In genomic region chr16:35154641-35155390, GRCm38 (mm10) we compare ENCODE assay signal across 8 mouse cellular contexts. TPM values are rescaled to one million over a fixed set of nuclear protein-coding genes. Genes with fewer than 3 reads are reported as not detected.
DNase-seq lines count a peak whose midpoint lies in the region; ATAC-seq and TF ChIP-seq lines count a peak whose summit lies in the region.

Gene Adcy5, plus strand, starts transcription at chr16:35154877.

- 2% methylated on average over 60 of the region's 104 CpGs for WGBS in forebrain, postnatal 0 days
- under 1% methylated on average over 63 of the region's 104 CpGs for WGBS in hindbrain, embryonic 16.5 days
- under 1% methylated on average over 77 of the region's 104 CpGs for WGBS in limb, embryonic 15.5 days
- WGBS in neural tube, embryonic 13.5 days: under 1% methylated on average over 63 of the region's 104 CpGs

- peak in 1 of 2 experiments; percentile 53 for DNase-seq in layer of hippocampus, adult 2 months (ENCODE audit: low spot score in 2 of 2)
- DNase-seq in layer of hippocampus, adult 9-11 months: no peak
- peak; percentile 34 for DNase-seq in cerebellum, adult 11 months
- DNase-seq in forebrain, postnatal 0 days: peak; percentile 69

- TF ChIP-seq CTCF in layer of hippocampus, adult 2 months (conservative IDR thresholded peaks at IDR 0.05): no peak
- TF ChIP-seq CTCF in forebrain, postnatal 0 days (IDR thresholded peaks at IDR 0.05; ENCODE audit: low read depth): no peak

- no peaks in the 10 kb centered on the region for H3K36me3 ChIP-seq in forebrain, postnatal 0 days (ENCODE audit: insufficient read depth)
- no peaks in the 10 kb centered on the region for H3K36me3 ChIP-seq in hindbrain, embryonic 16.5 days (ENCODE audit: control insufficient read depth, insufficient read depth, low read length)
- no peaks in the 10 kb centered on the region for H3K36me3 ChIP-seq in limb, embryonic 15.5 days
- no peaks in the 10 kb centered on the region for H3K36me3 ChIP-seq in neural tube, embryonic 13.5 days

- H3K27me3 ChIP-seq in forebrain, postnatal 0 days (ENCODE audit: insufficient read depth, low read length): no peaks in the 10 kb centered on the region
- no peaks in the 10 kb centered on the region; the same call in 1 of the 2 replicates for H3K27me3 ChIP-seq in hindbrain, embryonic 16.5 days (replicated peaks; ENCODE audit: control insufficient read depth, insufficient read depth, low read length)
- H3K27me3 ChIP-seq in limb, embryonic 15.5 days: peaks cover 59% of the 10 kb centered on the region
- H3K27me3 ChIP-seq in neural tube, embryonic 13.5 days: peaks cover 47% of the 10 kb centered on the region

- peak within 1 kb of the TSS; percentile 89 for H3K27ac ChIP-seq in layer of hippocampus, adult 2 months
- H3K27ac ChIP-seq in forebrain, postnatal 0 days (ENCODE audit: low read depth, low read length): peak within 1 kb of the TSS; percentile 90
- H3K27ac ChIP-seq in hindbrain, embryonic 16.5 days (ENCODE audit: low read depth, low read length): peak within 1 kb of the TSS; percentile 83
- peak within 1 kb of the TSS; percentile 73 for H3K27ac ChIP-seq in limb, embryonic 15.5 days
- peak within 1 kb of the TSS; percentile 90 for H3K27ac ChIP-seq in neural tube, embryonic 13.5 days (replicated peaks)

- peak within 1 kb of the TSS; percentile 83 for H3K4me2 ChIP-seq in forebrain, postnatal 0 days (ENCODE audit: low read depth)
- peak within 1 kb of the TSS; percentile 81 for H3K4me2 ChIP-seq in hindbrain, embryonic 16.5 days (ENCODE audit: low read length)
- peak within 1 kb of the TSS; percentile 98 for H3K4me2 ChIP-seq in limb, embryonic 15.5 days
- peak within 1 kb of the TSS; percentile 65 for H3K4me2 ChIP-seq in neural tube, embryonic 13.5 days

- peak within 1 kb of the TSS; percentile 79 for H3K4me3 ChIP-seq in layer of hippocampus, adult 2 months
- peak within 1 kb of the TSS; percentile 80 for H3K4me3 ChIP-seq in forebrain, postnatal 0 days (ENCODE audit: low read depth, low read length)
- peak within 1 kb of the TSS; percentile 58 for H3K4me3 ChIP-seq in hindbrain, embryonic 16.5 days (ENCODE audit: low read length)
- peak within 1 kb of the TSS; percentile 69 for H3K4me3 ChIP-seq in limb, embryonic 15.5 days
- H3K4me3 ChIP-seq in neural tube, embryonic 13.5 days: peak within 1 kb of the TSS; percentile 71

- H3K4me1 ChIP-seq in forebrain, postnatal 0 days (ENCODE audit: insufficient read depth): peaks cover 30% of the 10 kb centered on the region
- peaks cover 46% of the 10 kb centered on the region for H3K4me1 ChIP-seq in hindbrain, embryonic 16.5 days (ENCODE audit: control insufficient read depth, insufficient read depth, low read depth, low read length)
- H3K4me1 ChIP-seq in limb, embryonic 15.5 days: peaks cover 37% of the 10 kb centered on the region
- H3K4me1 ChIP-seq in neural tube, embryonic 13.5 days (replicated peaks): peaks cover 63% of the 10 kb centered on the region

- peak within 1 kb of the TSS; percentile 89 for H3K9ac ChIP-seq in forebrain, postnatal 0 days
- H3K9ac ChIP-seq in hindbrain, embryonic 16.5 days (ENCODE audit: low read depth, low read length): peak within 1 kb of the TSS; percentile 94
- H3K9ac ChIP-seq in limb, embryonic 15.5 days: peak within 1 kb of the TSS; percentile 68
- peak within 1 kb of the TSS; percentile 86 for H3K9ac ChIP-seq in neural tube, embryonic 13.5 days

- no peaks in the 10 kb centered on the region for H3K9me3 ChIP-seq in forebrain, postnatal 0 days (ENCODE audit: low read length)
- no peaks in the 10 kb centered on the region for H3K9me3 ChIP-seq in hindbrain, embryonic 16.5 days (ENCODE audit: control insufficient read depth, low read length)
- no peaks in the 10 kb centered on the region for H3K9me3 ChIP-seq in limb, embryonic 15.5 days
- H3K9me3 ChIP-seq in neural tube, embryonic 13.5 days: no peaks in the 10 kb centered on the region

- peak; percentile 60 for ATAC-seq in forebrain, postnatal 0 days
- peak; percentile 62 for ATAC-seq in hindbrain, embryonic 16.5 days
- peak; percentile 9; the same call in 1 of the 2 replicates for ATAC-seq in limb, embryonic 15.5 days (ENCODE audit: insufficient number of reproducible peaks, low FRiP score, low TSS enrichment, low read depth)
- peak; percentile 74 for ATAC-seq in neural tube, embryonic 13.5 days (ENCODE audit: low read depth)
- no peak; the same call in 1 of the 2 replicates for ATAC-seq in granulocyte monocyte progenitor cell, adult 5-6 weeks (replicated peaks; ENCODE audit: poor library complexity, severe bottlenecking)

RNA-seq across cellular contexts. Expression of gene Adcy5, which starts in this region (rescaled TPM):
- total RNA-seq in layer of hippocampus, adult 2 months (2021): 10 to 100 TPM; 74.3 to 76.8 TPM
- 52.7 and 57.8 TPM in 2 replicates for total RNA-seq in forebrain, postnatal 0 days (2014; rRNA removed)
- 5.8 and 7.0 TPM in 2 replicates for polyA plus RNA-seq in forebrain, postnatal 0 days (2015; fragmentation: Nextera tagmentation; extraction: Ambion mirVana)
- polyA plus RNA-seq in hindbrain, embryonic 16.5 days (2015; fragmentation: Nextera tagmentation; extraction: Ambion mirVana): 7.0 and 7.2 TPM in 2 replicates
- polyA plus RNA-seq in limb, embryonic 15.5 days (2015; fragmentation: Nextera tagmentation; extraction: Ambion mirVana): 1.7 and 2.2 TPM in 2 replicates
- 4.0 and 5.3 TPM in 2 replicates for polyA plus RNA-seq in neural tube, embryonic 13.5 days (2015; fragmentation: Nextera tagmentation; extraction: Ambion mirVana)
- not detected in 2 replicates for total RNA-seq in granulocyte monocyte progenitor cell, adult 5-6 weeks (2014; fragmentation: Nextera tagmentation)
- total RNA-seq in granulocyte monocyte progenitor cell, adult 5-6 weeks (2017): not detected in 2 replicates

Comparison
In these comparisons a context has a peak if more than half of its experiments do, and no peak if none do; other contexts are left out.
1. RNA of gene Adcy5 (total RNA-seq): 74.3 to 76.8 TPM in layer of hippocampus, adult 2 months and 52.7 to 57.8 TPM in forebrain, postnatal 0 days; not detected in granulocyte monocyte progenitor cell, adult 5-6 weeks; every median in the first group is over 10 times any median in the second.
2. Peak in every context shown above with its lines, with median percentiles within 50 percentile points of each other: H3K27ac ChIP-seq, H3K4me3 ChIP-seq, H3K4me2 ChIP-seq and H3K9ac ChIP-seq.